Mouse (Mus musculus): ENCODE measurements around the gene Nup85.

GRCm38 (mm10) chr11:115586403-115586802 lies 22.2 kb downstream of the Nup85 start:
- no peak for TF ChIP-seq CTCF (IDR thresholded peaks at IDR 0.05; ENCODE audit: borderline replicate concordance, insufficient read depth, low read depth, low read length)
- TF ChIP-seq POLR2A (IDR thresholded peaks at IDR 0.05; ENCODE audit: borderline replicate concordance, insufficient read depth, low read length) = no peak

Measured in cerebellum, adult 2 months (tissue).